Mouse (Mus musculus) lung, postnatal 0 days (tissue): Measurements from ENCODE around the gene Slc16a3. TPM values are rescaled to one million over a fixed set of nuclear protein-coding genes. Genes with fewer than 3 reads are reported as not detected.

Experiments
- ATAC-seq: fragments of 200-750 bp; cut with Nextera tagmentation; 2 replicates; pipeline ENCODE4 v1.8.0; 2017; ENCODE audit warnings: moderate library complexity
- DNase-seq: peaks from one replicate; pipeline ENCODE4 v3.0.0-alpha.2; 2016; ENCODE audit warnings: low spot score
- H3K27ac ChIP-seq: fragments of 300-500 bp; sonication (generic); 2 replicates; pipeline ENCODE4 v1.5.1; 2014; ENCODE audit warnings: antibody characterized with exemption, mild to moderate bottlenecking, low read length, mixed read lengths
- H3K27me3 ChIP-seq: fragments of 300-500 bp; sonication (generic); replicated peaks from 2 replicates; pipeline ENCODE4 v1.6.1; 2014; ENCODE audit warnings: low read length, mixed read lengths; ENCODE audit not compliant: insufficient read depth
- H3K36me3 ChIP-seq: fragments of 300-500 bp; sonication (generic); 2 replicates; pipeline ENCODE4 v1.6.1; 2014; ENCODE audit warnings: low read length, mixed read lengths; ENCODE audit not compliant: insufficient read depth
- H3K4me1 ChIP-seq: fragments of 300-500 bp; sonication (generic); 2 replicates; pipeline ENCODE4 v1.6.1; 2014; ENCODE audit warnings: antibody characterized with exemption, low read depth, low read length, mixed read lengths; ENCODE audit not compliant: insufficient read depth
- H3K4me2 ChIP-seq: fragments of 300-500 bp; sonication (generic); replicated peaks from 2 replicates; pipeline ENCODE4 v1.6.1; 2014; ENCODE audit warnings: low read depth, mild to moderate bottlenecking, low read length, moderate library complexity, mixed read lengths
- H3K4me3 ChIP-seq: fragments of 300-500 bp; sonication (generic); 2 replicates; pipeline ENCODE4 v1.5.1; 2014; ENCODE audit warnings: low read depth, low read length
- H3K9ac ChIP-seq: fragments of 300-500 bp; sonication (generic); replicated peaks from 2 replicates; pipeline ENCODE4 v1.6.1; 2014; ENCODE audit warnings: low read depth, mild to moderate bottlenecking
- H3K9me3 ChIP-seq: fragments of 300-500 bp; sonication (generic); 2 replicates; pipeline ENCODE4 v1.6.1; 2016; ENCODE audit warnings: low read length, mixed read lengths
- CTCF ChIP-seq: IDR thresholded peaks from 2 replicates; pipeline ENCODE4 v1.5.1; 2016; ENCODE audit warnings: antibody characterized with exemption, mild to moderate bottlenecking
- EP300 ChIP-seq: IDR thresholded peaks from 2 replicates; pipeline ENCODE4 v1.6.1; 2016; ENCODE audit warnings: antibody characterized with exemption, mild to moderate bottlenecking, control low read depth
- WGBS: fragments of 180-500 bp; shearing (Covaris S2); extraction: QIAGEN DNeasy Blood & Tissue Kit; methylation state at CpG from one replicate; pipeline ENCODE4 v1.1.7; 2014; 5-methylcytosine and 5-hydroxymethylcytosine counted together
- polyA plus RNA-seq: library from polyadenylated mRNA; unstranded; fragments of >200 nt; fragmentation: Nextera tagmentation; extraction: Ambion mirVana; gene quantifications from 2 replicates; pipeline ENCODE4 v1.2.1, GENCODE M21; 2015

Slc16a3 gene
- polyA plus RNA-seq, 1 experiment from 2014 or later: 10.0 TPM

- Histone ChIP-seq H3K27me3 (no peaks in the 10 kb centered on the region), H3K36me3 (peaks cover 26% of the 10 kb centered on the region), H3K27ac (no peak overlapping the region), H3K4me3 (no peak overlapping the region), H3K4me2 (no peak overlapping the region), H3K4me1 (no peaks in the 10 kb centered on the region), H3K9me3 (no peaks in the 10 kb centered on the region), H3K9ac (no peak overlapping the region)
- DNase-seq (no peak), ATAC-seq (no peak)
- no peak for TF ChIP-seq CTCF
- no peak for TF ChIP-seq EP300
- WGBS: 73% methylated on average over 3 of the region's 3 CpGs
Observed at GRCm38 (mm10) chr11:120959564-120959963, 11.3 kb downstream of the Slc16a3 start.

DNA sequence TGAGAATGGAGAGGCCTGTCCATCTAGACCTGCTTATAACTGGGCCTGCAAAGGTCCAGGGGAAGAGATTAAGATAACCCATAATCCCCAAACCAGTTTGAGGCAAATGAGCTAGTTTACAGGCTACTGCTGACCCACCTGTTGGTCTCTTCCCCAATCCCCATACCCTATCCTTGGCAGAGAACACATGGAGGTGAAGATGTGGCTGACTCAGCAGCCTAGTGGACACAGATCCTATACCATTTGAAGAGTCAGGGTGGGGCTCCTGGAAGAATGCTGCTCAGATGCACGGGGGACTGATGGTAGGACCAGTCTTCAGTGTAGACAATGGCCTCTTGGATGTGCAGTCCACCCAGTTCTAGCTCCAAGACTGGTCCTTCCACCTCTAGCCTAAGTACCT lies 12.0 kb downstream of the Slc16a3 start:
- no peaks in the 10 kb centered on the region for H3K4me1 ChIP-seq
- H3K4me2 ChIP-seq: no peak overlapping the region
- no peaks in the 10 kb centered on the region for H3K27me3 ChIP-seq
- peaks cover 32% of the 10 kb centered on the region for H3K36me3 ChIP-seq
- WGBS: 38% methylated on average over 1 of the region's 1 CpGs
- no peak overlapping the region for H3K27ac ChIP-seq
- H3K9me3 ChIP-seq: no peaks in the 10 kb centered on the region
- no peak for ATAC-seq
- no peak overlapping the region for H3K4me3 ChIP-seq
- TF ChIP-seq CTCF: no peak
- TF ChIP-seq EP300: no peak
- DNase-seq: no peak
- H3K9ac ChIP-seq: no peak overlapping the region

GRCm38 (mm10) chr11:120961594-120961993 lies 13.3 kb downstream of the Slc16a3 start:
- Histone ChIP-seq H3K9me3 (no peaks in the 10 kb centered on the region), H3K4me3 (no peak overlapping the region), H3K4me2 (no peak overlapping the region), H3K4me1 (no peaks in the 10 kb centered on the region), H3K36me3 (peaks cover 39% of the 10 kb centered on the region), H3K27ac (no peak overlapping the region), H3K9ac (no peak overlapping the region), H3K27me3 (no peaks in the 10 kb centered on the region)
- TF ChIP-seq CTCF (no peak), EP300 (no peak)
- DNase-seq: no peak
- ATAC-seq: no peak
- 70% methylated on average over 7 of the region's 7 CpGs for WGBS

- ATAC-seq (no peak), DNase-seq (no peak)
- Histone ChIP-seq H3K4me2 (no peak overlapping the region), H3K4me1 (no peaks in the 10 kb centered on the region), H3K9ac (no peak overlapping the region), H3K36me3 (peaks cover 37% of the 10 kb centered on the region), H3K9me3 (no peaks in the 10 kb centered on the region), H3K27me3 (no peaks in the 10 kb centered on the region), H3K27ac (no peak overlapping the region), H3K4me3 (no peak overlapping the region)
- no peak for TF ChIP-seq EP300
- WGBS: 91% methylated on average over 13 of the region's 13 CpGs
Observed at GRCm38 (mm10) chr11:120962050-120962771, 13.9 kb downstream of the Slc16a3 start.

- H3K4me2 ChIP-seq: no peak overlapping the region
- no peaks in the 10 kb centered on the region for H3K4me1 ChIP-seq
- no peak overlapping the region for H3K9ac ChIP-seq
- ATAC-seq (no peak), DNase-seq (no peak)
- H3K4me3 ChIP-seq: no peak overlapping the region
- TF ChIP-seq EP300 (no peak), CTCF (no peak)
- H3K9me3 ChIP-seq: no peaks in the 10 kb centered on the region
- no peaks in the 10 kb centered on the region for H3K27me3 ChIP-seq
- H3K27ac ChIP-seq: no peak overlapping the region
- peaks cover 44% of the 10 kb centered on the region for H3K36me3 ChIP-seq
- WGBS: 86% methylated on average over 7 of the region's 7 CpGs
Observed at GRCm38 (mm10) chr11:120962909-120963308, 14.6 kb downstream of the Slc16a3 start.

- Histone ChIP-seq H3K4me1 (no peaks in the 10 kb centered on the region), H3K4me2 (no peak overlapping the region), H3K36me3 (peaks cover 55% of the 10 kb centered on the region), H3K27ac (no peak overlapping the region), H3K9ac (no peak overlapping the region), H3K4me3 (no peak overlapping the region), H3K27me3 (no peaks in the 10 kb centered on the region), H3K9me3 (no peaks in the 10 kb centered on the region)
- 83% methylated on average over 10 of the region's 10 CpGs for WGBS
- TF ChIP-seq CTCF (no peak), EP300 (no peak)
- ATAC-seq (0 out of 2 replicates have a peak, but pooled peaks have one; percentile 14), DNase-seq (no peak)
Observed at GRCm38 (mm10) chr11:120964195-120965157, 16.2 kb downstream of the Slc16a3 start.
